Mouse (Mus musculus): Measurements from ENCODE around the gene Dcaf17.

Dcaf17 gene

GRCm38 (mm10) chr2:71120844-71121243 lies 65.7 kb downstream of the Dcaf17 start:
- no peak for DNase-seq (ENCODE audit: extremely low read depth, low read depth)

GRCm38 (mm10) chr2:71121406-71121805 lies 66.3 kb downstream of the Dcaf17 start:
- DNase-seq (ENCODE audit: extremely low read depth, low read depth): no peak

- no peak for DNase-seq (ENCODE audit: extremely low read depth, low read depth)
Observed at GRCm38 (mm10) chr2:71122268-71123029, 67.3 kb downstream of the Dcaf17 start.

- no peak for DNase-seq (ENCODE audit: extremely low read depth, low read depth)
Observed at GRCm38 (mm10) chr2:71123591-71123990, 68.5 kb downstream of the Dcaf17 start.

- DNase-seq (ENCODE audit: extremely low read depth, low read depth): no peak
Observed at GRCm38 (mm10) chr2:71127779-71128534, 72.8 kb downstream of the Dcaf17 start.

- DNase-seq (ENCODE audit: extremely low read depth, low read depth): no peak
Observed at GRCm38 (mm10) chr2:71130366-71130765, 75.2 kb downstream of the Dcaf17 start.

GRCm38 (mm10) chr2:71131866-71132496 lies 76.9 kb downstream of the Dcaf17 start:
- no peak for DNase-seq (ENCODE audit: extremely low read depth, low read depth)

GRCm38 (mm10) chr2:71134041-71134505 lies 78.9 kb downstream of the Dcaf17 start:
- DNase-seq (ENCODE audit: extremely low read depth, low read depth): peak; percentile 80

GRCm38 (mm10) chr2:71134836-71135235 lies 79.7 kb downstream of the Dcaf17 start:
- peak; percentile 63 for DNase-seq (ENCODE audit: extremely low read depth, low read depth)

GRCm38 (mm10) chr2:71140622-71141021 lies 85.5 kb downstream of the Dcaf17 start:
- DNase-seq (ENCODE audit: extremely low read depth, low read depth): no peak

GRCm38 (mm10) chr2:71142410-71142809 lies 87.3 kb downstream of the Dcaf17 start:
- DNase-seq (ENCODE audit: extremely low read depth, low read depth): no peak

- DNase-seq (ENCODE audit: extremely low read depth, low read depth): no peak
Observed at GRCm38 (mm10) chr2:71145853-71146252, 90.7 kb downstream of the Dcaf17 start.

GRCm38 (mm10) chr2:71146266-71146665 lies 91.1 kb downstream of the Dcaf17 start:
- no peak for DNase-seq (ENCODE audit: extremely low read depth, low read depth)

- DNase-seq (ENCODE audit: extremely low read depth, low read depth): no peak
Observed at GRCm38 (mm10) chr2:71147816-71148215, 92.7 kb downstream of the Dcaf17 start.

Data from MEL-GATA-1-ER (cell line).